Mouse (Mus musculus): Measurements from ENCODE around the gene Tmem17. TPM values are rescaled to one million over a fixed set of nuclear protein-coding genes. Genes with fewer than 3 reads are reported as not detected.

Tmem17 gene
- total RNA-seq, 2 experiments from 2014 or later = 1.4 to 2.5 TPM

- DNase-seq = no peak
- intact Hi-C loops (cut with DNase I; ENCODE audit: low total_unique reads) = no loop called here
Measured at GRCm38 (mm10) chr11:22563706-22564105, 51.8 kb downstream of the Tmem17 start.

GRCm38 (mm10) chr11:22564676-22565075 is 52.8 kb downstream of the Tmem17 start:
- intact Hi-C loops (cut with DNase I; ENCODE audit: low total_unique reads) = no loop called here
- DNase-seq = no peak

Other genes starting within 250 kb of the Tmem17 start
- 10 to 100 TPM; 14.0 to 15.6 TPM for gene Ehbp1, start 169.8 kb upstream of the Tmem17 start, total RNA-seq (2021)

All from gastrocnemius, postnatal 14 days (tissue).